Mouse (Mus musculus) C2C12 (cell line): ENCODE measurements around the gene Foxf2.

ENCODE experiments used
- CTCF ChIP-seq: IDR thresholded peaks from one replicate; pipeline ENCODE4 v1.5.1; 2011; ENCODE audit not compliant: control insufficient read depth, insufficient read depth, insufficient read length
- MAX ChIP-seq: IDR thresholded peaks from one replicate; pipeline ENCODE4 v1.6.1; 2011; ENCODE audit warnings: mild to moderate bottlenecking, control low read depth
- USF1 ChIP-seq: IDR thresholded peaks from one replicate; pipeline ENCODE4 v1.6.1; 2011; ENCODE audit warnings: low read depth, mild to moderate bottlenecking, control low read depth, moderate library complexity

DNA sequence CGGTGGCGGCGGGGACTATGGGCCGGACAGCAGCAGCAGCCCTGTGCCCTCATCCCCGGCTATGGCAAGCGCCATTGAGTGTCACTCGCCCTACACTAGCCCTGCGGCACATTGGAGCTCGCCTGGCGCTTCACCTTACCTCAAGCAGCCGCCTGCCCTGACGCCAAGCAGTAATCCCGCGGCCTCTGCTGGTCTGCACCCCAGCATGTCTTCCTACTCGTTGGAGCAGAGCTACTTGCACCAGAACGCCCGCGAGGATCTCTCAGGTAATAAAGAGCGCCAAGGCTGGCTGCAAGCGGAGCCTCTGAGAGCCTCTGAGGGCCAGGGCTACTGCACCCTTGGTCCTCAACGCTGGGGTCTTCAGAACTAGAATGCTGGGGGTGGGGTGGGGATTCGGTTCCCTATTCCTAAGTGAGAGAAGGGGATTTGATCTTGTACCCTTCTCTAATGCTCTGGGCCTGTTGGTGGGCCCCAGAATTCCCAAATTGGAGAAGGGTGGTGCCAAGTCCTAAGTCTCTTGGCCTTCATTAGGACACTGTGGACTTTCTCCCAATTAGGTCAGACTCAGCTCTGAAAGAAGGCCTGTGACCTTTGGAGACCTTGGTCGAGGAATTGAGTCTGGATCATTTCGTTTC is 1.5 kb downstream of the Foxf2 start:
- TF ChIP-seq CTCF = no peak
- TF ChIP-seq MAX = no peak
- no peak for TF ChIP-seq USF1
